Mouse (Mus musculus) stomach, postnatal 0 days (tissue): ENCODE data around the gene Cfap299. TPM values are rescaled to one million over a fixed set of nuclear protein-coding genes. Genes with fewer than 3 reads are reported as not detected.

Experiments used
- ATAC-seq: fragments of 200-750 bp; cut with Nextera tagmentation; 2 replicates; pipeline ENCODE4 v1.8.0; 2017; ENCODE audit not compliant: low FRiP score, low TSS enrichment
- DNase-seq: peaks from one replicate; pipeline ENCODE4 v3.0.0-alpha.2; 2016; ENCODE audit warnings: low spot score
- H3K27ac ChIP-seq: fragments of 300-500 bp; sonication (generic); replicated peaks from 2 replicates; pipeline ENCODE4 v1.5.1; 2014; ENCODE audit warnings: mild to moderate bottlenecking, control low read depth
- H3K27me3 ChIP-seq: fragments of 300-500 bp; sonication (generic); 2 replicates; pipeline ENCODE4 v1.6.1; 2014; ENCODE audit warnings: low read length; ENCODE audit not compliant: control insufficient read depth, insufficient read depth
- H3K36me3 ChIP-seq: fragments of 300-500 bp; sonication (generic); 2 replicates; pipeline ENCODE4 v1.6.1; 2014; ENCODE audit warnings: low read length, mixed read lengths; ENCODE audit not compliant: control insufficient read depth, insufficient read depth
- H3K4me1 ChIP-seq: fragments of 300-500 bp; sonication (generic); replicated peaks from 2 replicates; pipeline ENCODE4 v1.6.1; 2014; ENCODE audit warnings: antibody characterized with exemption; ENCODE audit not compliant: control insufficient read depth, insufficient read depth
- H3K4me2 ChIP-seq: fragments of 300-500 bp; sonication (generic); replicated peaks from 2 replicates; pipeline ENCODE4 v1.6.1; 2014; ENCODE audit warnings: low read depth, mild to moderate bottlenecking, control low read depth, moderate library complexity
- H3K4me3 ChIP-seq: fragments of 300-500 bp; sonication (generic); 2 replicates; pipeline ENCODE4 v1.5.1; 2014; ENCODE audit warnings: low read depth, low read length, control low read depth
- H3K9ac ChIP-seq: fragments of 300-500 bp; sonication (generic); 2 replicates; pipeline ENCODE4 v1.6.1; 2014; ENCODE audit warnings: mild to moderate bottlenecking, low read length, control low read depth, mixed read lengths
- H3K9me3 ChIP-seq: fragments of 300-500 bp; sonication (generic); 2 replicates; pipeline ENCODE4 v1.6.1; 2016; ENCODE audit warnings: low read length; ENCODE audit not compliant: control insufficient read depth
- CTCF ChIP-seq: IDR thresholded peaks from 2 replicates; pipeline ENCODE4 v1.5.1; 2016; ENCODE audit warnings: antibody characterized with exemption, low read depth, mild to moderate bottlenecking, moderate library complexity
- EP300 ChIP-seq: optimal IDR thresholded peaks from 2 replicates; pipeline ENCODE3; 2016; ENCODE audit warnings: antibody characterized with exemption
- WGBS: fragments of 180-500 bp; shearing (Covaris S2); extraction: QIAGEN DNeasy Blood & Tissue Kit; methylation state at CpG from one replicate; pipeline ENCODE4 v1.1.7; 2014; 5-methylcytosine and 5-hydroxymethylcytosine counted together
- polyA plus RNA-seq: library from polyadenylated mRNA; unstranded; fragments of >200 nt; fragmentation: Nextera tagmentation; extraction: Ambion mirVana; gene quantifications from 2 replicates; pipeline ENCODE4 v1.2.1, GENCODE M21; 2015

Gene Cfap299
- polyA plus RNA-seq, 1 experiment from 2014 or later: 0.18 TPM

GRCm38 (mm10) chr5:98801495-98801894, 472.4 kb downstream of the Cfap299 start:
- WGBS: 84% methylated on average over 5 of the region's 5 CpGs
- no peak for ATAC-seq
- Histone ChIP-seq H3K27ac (no peak overlapping the region), H3K9me3 (no peaks in the 10 kb centered on the region), H3K36me3 (no peaks in the 10 kb centered on the region), H3K27me3 (no peaks in the 10 kb centered on the region), H3K4me3 (no peak overlapping the region), H3K4me2 (no peak overlapping the region), H3K4me1 (no peaks in the 10 kb centered on the region), H3K9ac (no peak overlapping the region)
- no peak for DNase-seq
- TF ChIP-seq CTCF: no peak

- no peak overlapping the region for H3K4me2 ChIP-seq
- H3K4me1 ChIP-seq: no peaks in the 10 kb centered on the region
- WGBS: 83% methylated on average over 6 of the region's 6 CpGs
- H3K36me3 ChIP-seq: no peaks in the 10 kb centered on the region
- no peaks in the 10 kb centered on the region for H3K27me3 ChIP-seq
- no peaks in the 10 kb centered on the region for H3K9me3 ChIP-seq
- DNase-seq: no peak
- ATAC-seq: no peak
- TF ChIP-seq CTCF (no peak), EP300 (no peak)
- no peak overlapping the region for H3K27ac ChIP-seq
- no peak overlapping the region for H3K4me3 ChIP-seq
- no peak overlapping the region for H3K9ac ChIP-seq
Observed at GRCm38 (mm10) chr5:98804761-98805160, 475.7 kb downstream of the Cfap299 start.

- no peaks in the 10 kb centered on the region for H3K4me1 ChIP-seq
- H3K4me2 ChIP-seq: no peak overlapping the region
- no peak overlapping the region for H3K4me3 ChIP-seq
- 82% methylated on average over 4 of the region's 4 CpGs for WGBS
- ATAC-seq (no peak), DNase-seq (no peak)
- no peak overlapping the region for H3K9ac ChIP-seq
- H3K27me3 ChIP-seq: no peaks in the 10 kb centered on the region
- TF ChIP-seq EP300 (no peak), CTCF (no peak)
- no peaks in the 10 kb centered on the region for H3K9me3 ChIP-seq
- H3K27ac ChIP-seq: no peak overlapping the region
- H3K36me3 ChIP-seq: no peaks in the 10 kb centered on the region
Observed at GRCm38 (mm10) chr5:98806492-98806891, 477.4 kb downstream of the Cfap299 start.

GRCm38 (mm10) chr5:98807022-98807421, 477.9 kb downstream of the Cfap299 start:
- ATAC-seq (no peak), DNase-seq (no peak)
- Histone ChIP-seq H3K27me3 (no peaks in the 10 kb centered on the region), H3K36me3 (no peaks in the 10 kb centered on the region), H3K4me3 (no peak overlapping the region), H3K9me3 (no peaks in the 10 kb centered on the region), H3K4me2 (no peak overlapping the region), H3K9ac (no peak overlapping the region), H3K27ac (no peak overlapping the region), H3K4me1 (no peaks in the 10 kb centered on the region)
- 58% methylated on average over 7 of the region's 7 CpGs for WGBS
- TF ChIP-seq EP300: no peak
- TF ChIP-seq CTCF: no peak

GRCm38 (mm10) chr5:98807953-98808352, 478.8 kb downstream of the Cfap299 start:
- TF ChIP-seq EP300: no peak
- Histone ChIP-seq H3K36me3 (no peaks in the 10 kb centered on the region), H3K4me3 (no peak overlapping the region), H3K9me3 (no peaks in the 10 kb centered on the region), H3K9ac (no peak overlapping the region), H3K27me3 (no peaks in the 10 kb centered on the region), H3K4me1 (no peaks in the 10 kb centered on the region), H3K4me2 (no peak overlapping the region), H3K27ac (no peak overlapping the region)
- 42% methylated on average over 9 of the region's 9 CpGs for WGBS
- no peak for ATAC-seq
- DNase-seq: no peak

- WGBS: 55% methylated on average over 1 of the region's 1 CpGs
- ATAC-seq: no peak
Observed at GRCm38 (mm10) chr5:98812380-98812779, 483.3 kb downstream of the Cfap299 start.

More at GRCm38 (mm10) chr5:98812380-98812779, 483.3 kb downstream of the Cfap299 start:
- DNase-seq: no peak
- H3K36me3 ChIP-seq: no peaks in the 10 kb centered on the region
- TF ChIP-seq EP300: no peak
- TF ChIP-seq CTCF: no peak
- no peaks in the 10 kb centered on the region for H3K27me3 ChIP-seq
- H3K27ac ChIP-seq: no peak overlapping the region
- H3K4me3 ChIP-seq: no peak overlapping the region
- H3K9me3 ChIP-seq: no peaks in the 10 kb centered on the region
- no peak overlapping the region for H3K9ac ChIP-seq
- H3K4me1 ChIP-seq: no peaks in the 10 kb centered on the region
- no peak overlapping the region for H3K4me2 ChIP-seq
